In the genomic region with DNA sequence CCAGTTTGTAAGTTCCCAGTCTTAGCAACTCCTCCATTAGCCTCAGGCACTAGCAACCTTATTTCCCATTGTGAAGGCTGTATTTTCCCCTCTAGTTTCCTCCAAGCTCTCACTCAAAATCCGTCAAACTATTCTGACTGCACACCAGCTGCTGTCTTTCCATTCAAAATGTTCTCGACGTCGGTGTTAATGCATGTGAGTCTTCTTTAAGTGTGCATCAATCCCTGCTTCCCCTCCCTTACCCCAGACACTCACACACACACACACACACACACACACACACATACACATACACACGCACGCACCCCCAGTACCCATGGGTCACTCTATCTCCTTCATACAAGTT, we compare ENCODE assay signal across 8 mouse cellular contexts. TPM values are rescaled to one million over a fixed set of nuclear protein-coding genes. Genes with fewer than 3 reads are reported as not detected.
DNase-seq lines count a peak whose midpoint lies in the region; ATAC-seq and TF ChIP-seq lines count a peak whose summit lies in the region.

No protein-coding gene starts in this region.

- peak overlapping the region; percentile 75 for H3K4me2 ChIP-seq in lung, embryonic 16.5 days (ENCODE audit: low read depth, low read length)
- H3K4me2 ChIP-seq in embryonic facial prominence, embryonic 13.5 days = peak overlapping the region; percentile 83

- H3K27me3 ChIP-seq in lung, embryonic 16.5 days (ENCODE audit: control insufficient read depth, insufficient read depth, low read depth, low read length) = no peaks in the 10 kb centered on the region
- H3K27me3 ChIP-seq in embryonic facial prominence, embryonic 13.5 days = no peaks in the 10 kb centered on the region
- H3K27me3 ChIP-seq in limb, embryonic 10.5 days (ENCODE audit: low read depth, poor library complexity, severe bottlenecking) = no peaks in the 10 kb centered on the region

- H3K9ac ChIP-seq in lung, embryonic 16.5 days (ENCODE audit: low read length) = peak overlapping the region; percentile 97
- H3K9ac ChIP-seq in embryonic facial prominence, embryonic 13.5 days = peak overlapping the region; percentile 95

- no peaks in the 10 kb centered on the region for H3K9me3 ChIP-seq in lung, embryonic 16.5 days (ENCODE audit: control insufficient read depth, low read length)
- no peaks in the 10 kb centered on the region for H3K9me3 ChIP-seq in embryonic facial prominence, embryonic 13.5 days
- no peaks in the 10 kb centered on the region for H3K9me3 ChIP-seq in limb, embryonic 10.5 days (replicated peaks)

- no peak for DNase-seq in lung, postnatal 4 days
- no peak for DNase-seq in limb, embryonic 10.5 days (ENCODE audit: low spot score)
- no peak for DNase-seq in thymus, postnatal 0 days (ENCODE audit: low spot score)
- no peak for DNase-seq in cerebellum, adult 8-10 months
- DNase-seq in ovary, adult 18-20 months (ENCODE audit: low spot score) = no peak

- WGBS in lung, embryonic 16.5 days = under 1% methylated on average over 6 of the region's 6 CpGs
- WGBS in embryonic facial prominence, embryonic 13.5 days = 2% methylated on average over 6 of the region's 6 CpGs
- WGBS in limb, embryonic 10.5 days = 8% methylated on average over 6 of the region's 6 CpGs
- under 1% methylated on average over 6 of the region's 6 CpGs for WGBS in olfactory bulb, adult 2 months

- TF ChIP-seq POLR2A in olfactory bulb, adult 2 months (IDR thresholded peaks at IDR 0.05; ENCODE audit: insufficient read depth, low read depth, low read length) = no peak

- H3K36me3 ChIP-seq in lung, embryonic 16.5 days (ENCODE audit: control insufficient read depth, insufficient read depth, low read length) = no peaks in the 10 kb centered on the region
- no peaks in the 10 kb centered on the region for H3K36me3 ChIP-seq in embryonic facial prominence, embryonic 13.5 days
- H3K36me3 ChIP-seq in limb, embryonic 10.5 days = peaks cover 24% of the 10 kb centered on the region

- no peak for ATAC-seq in lung, embryonic 16.5 days (ENCODE audit: low read depth)
- no peak for ATAC-seq in embryonic facial prominence, embryonic 13.5 days (ENCODE audit: insufficient number of reproducible peaks, insufficient read depth, low FRiP score, low TSS enrichment, low read depth)

- peak overlapping the region; percentile 92 for H3K4me3 ChIP-seq in lung, embryonic 16.5 days (ENCODE audit: low read length)
- H3K4me3 ChIP-seq in embryonic facial prominence, embryonic 13.5 days = peak overlapping the region; percentile 89
- H3K4me3 ChIP-seq in limb, embryonic 10.5 days = peak overlapping the region; percentile 96
- peak overlapping the region; percentile 98 for H3K4me3 ChIP-seq in olfactory bulb, adult 2 months (ENCODE audit: insufficient read depth, low read depth, low read length)

- peaks cover 8% of the 10 kb centered on the region for H3K4me1 ChIP-seq in lung, embryonic 16.5 days (replicated peaks; ENCODE audit: control insufficient read depth, insufficient read depth, low read length)
- H3K4me1 ChIP-seq in embryonic facial prominence, embryonic 13.5 days = peaks cover 18% of the 10 kb centered on the region
- H3K4me1 ChIP-seq in limb, embryonic 10.5 days = peaks cover 24% of the 10 kb centered on the region
- H3K4me1 ChIP-seq in olfactory bulb, adult 2 months (ENCODE audit: control insufficient read depth, insufficient read depth, low read length) = no peaks in the 10 kb centered on the region

- TF ChIP-seq CTCF in olfactory bulb, adult 2 months (IDR thresholded peaks at IDR 0.05; ENCODE audit: insufficient read depth, low read depth, low read length) = no peak

- no peak overlapping the region for H3K27ac ChIP-seq in lung, embryonic 16.5 days (ENCODE audit: low read length)
- peak overlapping the region; percentile 99 for H3K27ac ChIP-seq in embryonic facial prominence, embryonic 13.5 days
- H3K27ac ChIP-seq in limb, embryonic 10.5 days = peak overlapping the region; percentile 99
- H3K27ac ChIP-seq in olfactory bulb, adult 2 months (ENCODE audit: insufficient read depth, low read depth, low read length) = no peak overlapping the region

RNA-seq across cellular contexts. Expression of a gene that starts 1.1 kb away (rescaled TPM):
- 26.7 and 27.8 TPM in 2 replicates for polyA plus RNA-seq in lung, embryonic 16.5 days (2015; fragmentation: Nextera tagmentation; extraction: Ambion mirVana)
- polyA plus RNA-seq in embryonic facial prominence, embryonic 13.5 days (2015; fragmentation: Nextera tagmentation; extraction: Ambion mirVana) = 29.5 and 29.8 TPM in 2 replicates
- 37.0 and 38.8 TPM in 2 replicates for polyA plus RNA-seq in limb, embryonic 10.5 days (2016; fragmentation: Nextera tagmentation; extraction: Ambion mirVana)
- 387 TPM in 1 of 2 replicates, not detected in the other for polyA plus RNA-seq in olfactory bulb, adult 2 months (2012; ENCODE audit: insufficient read depth, insufficient read length, low replicate concordance, missing spikeins)
- polyA plus RNA-seq in thymus, postnatal 0 days (2015; fragmentation: Nextera tagmentation; extraction: Ambion mirVana) = 23.5 and 24.3 TPM in 2 replicates

RNA-seq across cellular contexts. Expression of a gene that starts 53.4 kb away (rescaled TPM):
- 3.8 and 7.2 TPM in 2 replicates for polyA plus RNA-seq in lung, embryonic 16.5 days (2015; fragmentation: Nextera tagmentation; extraction: Ambion mirVana)
- polyA plus RNA-seq in embryonic facial prominence, embryonic 13.5 days (2015; fragmentation: Nextera tagmentation; extraction: Ambion mirVana) = 1.3 and 1.5 TPM in 2 replicates
- polyA plus RNA-seq in limb, embryonic 10.5 days (2016; fragmentation: Nextera tagmentation; extraction: Ambion mirVana) = 0.75 and 1.6 TPM in 2 replicates
- not detected in 2 replicates for polyA plus RNA-seq in olfactory bulb, adult 2 months (2012; ENCODE audit: insufficient read depth, insufficient read length, low replicate concordance, missing spikeins)
- polyA plus RNA-seq in thymus, postnatal 0 days (2015; fragmentation: Nextera tagmentation; extraction: Ambion mirVana) = 0.36 and 0.38 TPM in 2 replicates

Comparison
In these comparisons a context has a peak if more than half of its experiments do, and no peak if none do; other contexts are left out.
1. H3K27ac ChIP-seq: peak in embryonic facial prominence, embryonic 13.5 days (single experiment) and limb, embryonic 10.5 days (single experiment); none in lung, embryonic 16.5 days (single experiment) and olfactory bulb, adult 2 months (single experiment).
2. Peak in every context shown above with its lines, with median percentiles within 50 percentile points of each other: H3K4me3 ChIP-seq.